Mouse (Mus musculus): ENCODE measurements around the gene Akap8l. TPM values are rescaled to one million over a fixed set of nuclear protein-coding genes. Genes with fewer than 3 reads are reported as not detected.

The Akap8l gene
- polyA plus RNA-seq, 1 experiment, result 363 TPM

- H3K4me1 ChIP-seq (ENCODE audit: control insufficient read depth, insufficient read depth, low read length), result peaks cover 4% of the 10 kb centered on the region; the same call in 1 of the 2 replicates
- no peak overlapping the region for H3K27ac ChIP-seq (ENCODE audit: insufficient read depth, low read length)
- TF ChIP-seq POLR2A (IDR thresholded peaks at IDR 0.05; ENCODE audit: extremely low read depth, insufficient read depth, low read length) (no peak), CTCF (IDR thresholded peaks at IDR 0.05; ENCODE audit: extremely low read depth, insufficient read depth, low read length) (no peak)
- H3K4me3 ChIP-seq (ENCODE audit: insufficient read depth, low read length), result no peak overlapping the region
Observed at GRCm38 (mm10) chr17:32351269-32351668, 862 bp upstream of the Akap8l start.

- Histone ChIP-seq H3K4me3 (ENCODE audit: insufficient read depth, low read length) (peak overlapping the region; percentile 89), H3K27ac (ENCODE audit: insufficient read depth, low read length) (peak overlapping the region; percentile 80), H3K4me1 (ENCODE audit: control insufficient read depth, insufficient read depth, low read length) (peaks cover 4% of the 10 kb centered on the region; the same call in 1 of the 2 replicates)
- TF ChIP-seq CTCF (IDR thresholded peaks at IDR 0.05; ENCODE audit: extremely low read depth, insufficient read depth, low read length) (no peak), POLR2A (IDR thresholded peaks at IDR 0.05; ENCODE audit: extremely low read depth, insufficient read depth, low read length) (no peak)
Observed at GRCm38 (mm10) chr17:32349851-32350381, 491 bp downstream of the Akap8l start.

GRCm38 (mm10) chr17:32349037-32349732 lies 1.2 kb downstream of the Akap8l start:
- peak; percentile 76 for TF ChIP-seq CTCF (IDR thresholded peaks at IDR 0.05; ENCODE audit: extremely low read depth, insufficient read depth, low read length)
- TF ChIP-seq POLR2A (IDR thresholded peaks at IDR 0.05; ENCODE audit: extremely low read depth, insufficient read depth, low read length), result 0 out of 2 replicates have a peak, but pooled peaks have one; percentile 59
- peak overlapping the region; percentile 89 for H3K4me3 ChIP-seq (ENCODE audit: insufficient read depth, low read length)
- peaks cover 4% of the 10 kb centered on the region; the same call in 1 of the 2 replicates for H3K4me1 ChIP-seq (ENCODE audit: control insufficient read depth, insufficient read depth, low read length)
- no peak overlapping the region for H3K27ac ChIP-seq (ENCODE audit: insufficient read depth, low read length)

- Histone ChIP-seq H3K4me3 (ENCODE audit: insufficient read depth, low read length) (peak overlapping the region; percentile 89; the same call in 1 of the 2 replicates), H3K4me1 (ENCODE audit: control insufficient read depth, insufficient read depth, low read length) (peaks cover 4% of the 10 kb centered on the region; the same call in 1 of the 2 replicates), H3K27ac (ENCODE audit: insufficient read depth, low read length) (no peak overlapping the region)
- TF ChIP-seq POLR2A (IDR thresholded peaks at IDR 0.05; ENCODE audit: extremely low read depth, insufficient read depth, low read length) (no peak), CTCF (IDR thresholded peaks at IDR 0.05; ENCODE audit: extremely low read depth, insufficient read depth, low read length) (no peak)
Observed at GRCm38 (mm10) chr17:32348406-32348805, 2.0 kb downstream of the Akap8l start.

- no peak for TF ChIP-seq POLR2A (IDR thresholded peaks at IDR 0.05; ENCODE audit: extremely low read depth, insufficient read depth, low read length)
- TF ChIP-seq CTCF (IDR thresholded peaks at IDR 0.05; ENCODE audit: extremely low read depth, insufficient read depth, low read length), result no peak
- H3K4me3 ChIP-seq (ENCODE audit: insufficient read depth, low read length), result no peak overlapping the region
- H3K4me1 ChIP-seq (ENCODE audit: control insufficient read depth, insufficient read depth, low read length), result peaks cover 1% of the 10 kb centered on the region; the same call in 1 of the 2 replicates
- H3K27ac ChIP-seq (ENCODE audit: insufficient read depth, low read length), result no peak overlapping the region; the same call in 1 of the 2 replicates
Observed at GRCm38 (mm10) chr17:32341102-32341501, 9.3 kb downstream of the Akap8l start.

- no peak overlapping the region for H3K4me3 ChIP-seq (ENCODE audit: insufficient read depth, low read length)
- no peak overlapping the region for H3K27ac ChIP-seq (ENCODE audit: insufficient read depth, low read length)
- peaks cover 1% of the 10 kb centered on the region; the same call in 1 of the 2 replicates for H3K4me1 ChIP-seq (ENCODE audit: control insufficient read depth, insufficient read depth, low read length)
- no peak for TF ChIP-seq CTCF (IDR thresholded peaks at IDR 0.05; ENCODE audit: extremely low read depth, insufficient read depth, low read length)
- TF ChIP-seq POLR2A (IDR thresholded peaks at IDR 0.05; ENCODE audit: extremely low read depth, insufficient read depth, low read length), result no peak
Observed at GRCm38 (mm10) chr17:32340110-32340509, 10.3 kb downstream of the Akap8l start.

GRCm38 (mm10) chr17:32335869-32336268 lies 14.5 kb downstream of the Akap8l start:
- no peak for TF ChIP-seq CTCF (IDR thresholded peaks at IDR 0.05; ENCODE audit: extremely low read depth, insufficient read depth, low read length)
- no peak for TF ChIP-seq POLR2A (IDR thresholded peaks at IDR 0.05; ENCODE audit: extremely low read depth, insufficient read depth, low read length)
- Histone ChIP-seq H3K4me1 (ENCODE audit: control insufficient read depth, insufficient read depth, low read length) (peaks cover 1% of the 10 kb centered on the region; the same call in 1 of the 2 replicates), H3K4me3 (ENCODE audit: insufficient read depth, low read length) (no peak overlapping the region), H3K27ac (ENCODE audit: insufficient read depth, low read length) (no peak overlapping the region)

GRCm38 (mm10) chr17:32334921-32335320 lies 15.5 kb downstream of the Akap8l start:
- no peak overlapping the region for H3K27ac ChIP-seq (ENCODE audit: insufficient read depth, low read length)
- peaks cover 1% of the 10 kb centered on the region; the same call in 1 of the 2 replicates for H3K4me1 ChIP-seq (ENCODE audit: control insufficient read depth, insufficient read depth, low read length)
- TF ChIP-seq POLR2A (IDR thresholded peaks at IDR 0.05; ENCODE audit: extremely low read depth, insufficient read depth, low read length) (no peak), CTCF (IDR thresholded peaks at IDR 0.05; ENCODE audit: extremely low read depth, insufficient read depth, low read length) (no peak)
- H3K4me3 ChIP-seq (ENCODE audit: insufficient read depth, low read length), result no peak overlapping the region

GRCm38 (mm10) chr17:32333675-32334303 lies 16.6 kb downstream of the Akap8l start:
- no peak for TF ChIP-seq CTCF (IDR thresholded peaks at IDR 0.05; ENCODE audit: extremely low read depth, insufficient read depth, low read length)
- Histone ChIP-seq H3K4me1 (ENCODE audit: control insufficient read depth, insufficient read depth, low read length) (0 out of 2 replicates have a peak, but pooled peaks cover 1% of the 10 kb centered on the region), H3K27ac (ENCODE audit: insufficient read depth, low read length) (no peak overlapping the region), H3K4me3 (ENCODE audit: insufficient read depth, low read length) (no peak overlapping the region)

Data from cortical plate, adult 2 months (tissue).